Mouse (Mus musculus) hindbrain, embryonic 14.5 days (tissue): ENCODE data around the gene Abcd4. TPM values are rescaled to one million over a fixed set of nuclear protein-coding genes. Genes with fewer than 3 reads are reported as not detected.

Source experiments
- ATAC-seq: fragments of 200-750 bp; cut with Nextera tagmentation; 2 replicates; pipeline ENCODE4 v1.8.0; 2017; ENCODE audit warnings: moderate number of reproducible peaks, mild to moderate bottlenecking, moderate TSS enrichment, moderate library complexity; ENCODE audit not compliant: low FRiP score
- DNase-seq: peaks from one replicate; pipeline ENCODE4 v3.0.0-alpha.2; 2015; ENCODE audit warnings: low spot score
- H3K27ac ChIP-seq: fragments of 300-500 bp; sonication (generic); 2 replicates; pipeline ENCODE4 v1.5.1; 2014; ENCODE audit warnings: mild to moderate bottlenecking, moderate library complexity
- H3K27me3 ChIP-seq: fragments of 300-500 bp; sonication (generic); 2 replicates; pipeline ENCODE4 v1.6.1; 2014; ENCODE audit warnings: mild to moderate bottlenecking, low read length, mixed read lengths; ENCODE audit not compliant: control insufficient read depth, insufficient read depth
- H3K36me3 ChIP-seq: fragments of 300-500 bp; sonication (generic); replicated peaks from 2 replicates; pipeline ENCODE4 v1.6.1; 2014; ENCODE audit not compliant: control insufficient read depth, insufficient read depth
- H3K4me1 ChIP-seq: fragments of 300-500 bp; sonication (generic); replicated peaks from 2 replicates; pipeline ENCODE4 v1.6.1; 2014; ENCODE audit warnings: antibody characterized with exemption, low read length, mixed read lengths; ENCODE audit not compliant: control insufficient read depth, insufficient read depth
- H3K4me2 ChIP-seq: fragments of 300-500 bp; sonication (generic); replicated peaks from 2 replicates; pipeline ENCODE4 v1.6.1; 2014; ENCODE audit warnings: mild to moderate bottlenecking, moderate library complexity
- H3K4me3 ChIP-seq: fragments of 300-500 bp; sonication (generic); replicated peaks from 2 replicates; pipeline ENCODE4 v1.5.1; 2014; ENCODE audit warnings: mild to moderate bottlenecking, low read length
- H3K9ac ChIP-seq: fragments of 300-500 bp; sonication (generic); 2 replicates; pipeline ENCODE4 v1.6.1; 2014
- H3K9me3 ChIP-seq: fragments of 300-500 bp; sonication (generic); 2 replicates; pipeline ENCODE4 v1.6.1; 2016; ENCODE audit warnings: low read length; ENCODE audit not compliant: control insufficient read depth
- WGBS: fragments of 180-500 bp; shearing (Covaris S2); extraction: QIAGEN DNeasy Blood & Tissue Kit; methylation state at CpG from one replicate; pipeline ENCODE4 v1.1.7; 2014; 5-methylcytosine and 5-hydroxymethylcytosine counted together
- polyA plus RNA-seq: library from polyadenylated mRNA; unstranded; fragments of >200 nt; fragmentation: Nextera tagmentation; extraction: Ambion mirVana; gene quantifications from 2 replicates; pipeline ENCODE4 v1.2.1, GENCODE M21; 2014

The Abcd4 gene
- polyA plus RNA-seq, 1 experiment from 2014 or later: 9.9 TPM

- DNase-seq (no peak), ATAC-seq (no peak)
- no peak overlapping the region for H3K4me2 ChIP-seq
- H3K9ac ChIP-seq: no peak overlapping the region
- H3K4me1 ChIP-seq: no peaks in the 10 kb centered on the region
- H3K36me3 ChIP-seq: no peaks in the 10 kb centered on the region
- 91% methylated on average over 2 of the region's 2 CpGs for WGBS
- H3K9me3 ChIP-seq: no peaks in the 10 kb centered on the region; the same call in 1 of the 2 replicates
- H3K27ac ChIP-seq: no peak overlapping the region
- H3K4me3 ChIP-seq: no peak overlapping the region
- H3K27me3 ChIP-seq: peaks cover 19% of the 10 kb centered on the region
These were observed 35.9 kb downstream of the Abcd4 start for GRCm38 (mm10) chr12:84581285-84581684.

- ATAC-seq: no peak
- Histone ChIP-seq H3K36me3 (no peaks in the 10 kb centered on the region), H3K4me1 (no peaks in the 10 kb centered on the region), H3K9ac (no peak overlapping the region), H3K9me3 (no peaks in the 10 kb centered on the region; the same call in 1 of the 2 replicates), H3K27me3 (peaks cover 39% of the 10 kb centered on the region), H3K27ac (no peak overlapping the region), H3K4me2 (no peak overlapping the region), H3K4me3 (no peak overlapping the region)
- no peak for DNase-seq
- WGBS: 37% methylated on average over 5 of the region's 5 CpGs
These were observed 38.8 kb downstream of the Abcd4 start for GRCm38 (mm10) chr12:84578440-84578770.

DNA sequence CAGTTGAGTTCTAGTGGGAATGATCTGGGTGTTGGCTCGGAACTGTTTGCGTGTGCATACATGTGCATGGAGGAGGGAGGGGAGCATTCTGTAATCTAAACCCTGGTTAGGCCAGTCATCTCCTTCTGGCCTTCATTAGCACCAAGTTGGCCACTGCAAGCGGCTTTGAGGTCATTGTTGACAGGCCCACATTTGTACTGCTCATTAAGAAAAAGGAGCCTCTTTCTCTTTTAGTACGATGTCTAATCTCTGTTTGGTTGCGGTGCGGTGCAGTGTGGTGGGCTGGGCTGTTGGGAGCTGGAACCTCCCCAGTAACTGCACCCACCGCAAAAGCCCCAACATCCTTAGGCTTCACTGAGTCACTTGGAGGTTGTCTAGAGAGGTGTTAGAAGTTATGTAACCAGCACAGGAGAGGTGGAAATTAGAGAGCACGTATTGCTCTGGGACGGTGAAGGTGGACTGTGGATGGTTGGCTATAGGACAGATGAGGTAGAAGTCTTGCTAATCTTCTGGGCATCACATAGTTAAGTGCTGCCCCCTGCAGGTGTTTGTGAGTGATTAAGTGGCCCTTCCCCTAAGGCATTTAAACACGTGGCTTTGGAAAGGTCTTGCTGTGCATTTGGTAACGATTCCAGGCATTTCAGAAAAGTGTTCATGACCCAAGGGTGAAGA is 39.3 kb downstream of the Abcd4 start:
- WGBS: 79% methylated on average over 11 of the region's 11 CpGs
- H3K9ac ChIP-seq: no peak overlapping the region
- DNase-seq (no peak), ATAC-seq (no peak)
- H3K27me3 ChIP-seq: peaks cover 44% of the 10 kb centered on the region
- H3K27ac ChIP-seq: no peak overlapping the region
- no peaks in the 10 kb centered on the region for H3K36me3 ChIP-seq
- no peaks in the 10 kb centered on the region for H3K9me3 ChIP-seq
- no peaks in the 10 kb centered on the region for H3K4me1 ChIP-seq
- H3K4me2 ChIP-seq: no peak overlapping the region
- no peak overlapping the region for H3K4me3 ChIP-seq

GRCm38 (mm10) chr12:84573094-84573493 is 44.1 kb downstream of the Abcd4 start:
- 0 out of 2 replicates have a peak overlapping the region, but pooled peaks have one; percentile 4 for H3K4me2 ChIP-seq
- 17% methylated on average over 7 of the region's 7 CpGs for WGBS
- H3K4me3 ChIP-seq: no peak overlapping the region
- ATAC-seq (no peak), DNase-seq (no peak)
- no peaks in the 10 kb centered on the region for H3K9me3 ChIP-seq
- no peak overlapping the region for H3K9ac ChIP-seq
- no peaks in the 10 kb centered on the region for H3K4me1 ChIP-seq
- no peaks in the 10 kb centered on the region for H3K36me3 ChIP-seq
- peaks cover 84% of the 10 kb centered on the region for H3K27me3 ChIP-seq
- H3K27ac ChIP-seq: no peak overlapping the region

- H3K27ac ChIP-seq: no peak overlapping the region
- ATAC-seq: no peak
- DNase-seq: no peak
- no peaks in the 10 kb centered on the region for H3K4me1 ChIP-seq
- 1% methylated on average over 7 of the region's 7 CpGs for WGBS
- H3K9me3 ChIP-seq: no peaks in the 10 kb centered on the region
- peak overlapping the region; percentile 15; the same call in 1 of the 2 replicates for H3K4me3 ChIP-seq
- H3K36me3 ChIP-seq: no peaks in the 10 kb centered on the region
- H3K27me3 ChIP-seq: peaks cover 89% of the 10 kb centered on the region
- H3K9ac ChIP-seq: no peak overlapping the region
- H3K4me2 ChIP-seq: 0 out of 2 replicates have a peak overlapping the region, but pooled peaks have one; percentile 4
These were observed 44.9 kb downstream of the Abcd4 start for GRCm38 (mm10) chr12:84572341-84572720.

- Histone ChIP-seq H3K4me3 (peak overlapping the region; percentile 15), H3K36me3 (no peaks in the 10 kb centered on the region), H3K4me1 (no peaks in the 10 kb centered on the region), H3K4me2 (no peak overlapping the region), H3K9me3 (no peaks in the 10 kb centered on the region), H3K27ac (no peak overlapping the region), H3K9ac (no peak overlapping the region), H3K27me3 (peaks cover 89% of the 10 kb centered on the region)
- ATAC-seq (no peak), DNase-seq (no peak)
- WGBS: 2% methylated on average over 43 of the region's 43 CpGs
These were observed 45.5 kb downstream of the Abcd4 start for GRCm38 (mm10) chr12:84571466-84572340.

DNA sequence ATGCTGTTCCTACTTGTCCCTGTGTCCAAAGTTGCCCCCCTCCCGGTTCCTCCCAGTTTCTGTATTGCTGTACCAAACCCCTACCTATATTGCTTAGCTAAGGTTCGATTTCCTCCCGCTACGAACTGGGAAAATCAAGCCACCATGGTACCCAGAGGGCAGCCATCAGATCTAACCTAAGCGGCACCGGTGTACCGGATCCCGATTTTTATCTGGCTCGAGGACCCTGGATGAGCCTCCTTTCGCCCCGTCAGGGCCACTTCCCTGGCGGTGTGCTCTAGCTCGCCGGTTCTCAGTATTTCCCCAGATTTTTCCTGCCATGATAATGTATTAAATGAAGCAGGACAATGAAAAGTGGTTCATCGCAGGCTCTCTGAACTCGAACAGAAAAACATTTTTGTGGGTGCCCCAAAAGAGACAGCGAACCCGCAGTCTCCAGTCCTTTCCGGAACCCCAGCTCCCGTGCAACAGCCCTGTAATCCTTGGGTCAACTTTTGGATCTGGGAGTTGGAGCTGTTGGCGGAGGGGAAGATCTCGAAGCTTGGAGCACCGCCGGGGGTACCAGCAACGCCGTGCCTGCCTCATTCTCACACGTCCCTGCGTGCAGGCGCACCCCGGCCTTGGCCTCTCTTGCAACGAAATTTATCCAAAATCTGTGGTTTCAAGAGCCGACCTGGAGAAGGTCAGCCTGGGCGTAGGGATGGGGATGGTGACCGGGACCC is 46.4 kb downstream of the Abcd4 start:
- Histone ChIP-seq H3K4me3 (peak overlapping the region; percentile 16), H3K9me3 (no peaks in the 10 kb centered on the region), H3K27ac (no peak overlapping the region), H3K4me1 (no peaks in the 10 kb centered on the region), H3K9ac (no peak overlapping the region), H3K4me2 (no peak overlapping the region), H3K36me3 (no peaks in the 10 kb centered on the region), H3K27me3 (peaks cover 90% of the 10 kb centered on the region)
- WGBS: 2% methylated on average over 34 of the region's 34 CpGs
- DNase-seq (no peak), ATAC-seq (no peak)

DNA sequence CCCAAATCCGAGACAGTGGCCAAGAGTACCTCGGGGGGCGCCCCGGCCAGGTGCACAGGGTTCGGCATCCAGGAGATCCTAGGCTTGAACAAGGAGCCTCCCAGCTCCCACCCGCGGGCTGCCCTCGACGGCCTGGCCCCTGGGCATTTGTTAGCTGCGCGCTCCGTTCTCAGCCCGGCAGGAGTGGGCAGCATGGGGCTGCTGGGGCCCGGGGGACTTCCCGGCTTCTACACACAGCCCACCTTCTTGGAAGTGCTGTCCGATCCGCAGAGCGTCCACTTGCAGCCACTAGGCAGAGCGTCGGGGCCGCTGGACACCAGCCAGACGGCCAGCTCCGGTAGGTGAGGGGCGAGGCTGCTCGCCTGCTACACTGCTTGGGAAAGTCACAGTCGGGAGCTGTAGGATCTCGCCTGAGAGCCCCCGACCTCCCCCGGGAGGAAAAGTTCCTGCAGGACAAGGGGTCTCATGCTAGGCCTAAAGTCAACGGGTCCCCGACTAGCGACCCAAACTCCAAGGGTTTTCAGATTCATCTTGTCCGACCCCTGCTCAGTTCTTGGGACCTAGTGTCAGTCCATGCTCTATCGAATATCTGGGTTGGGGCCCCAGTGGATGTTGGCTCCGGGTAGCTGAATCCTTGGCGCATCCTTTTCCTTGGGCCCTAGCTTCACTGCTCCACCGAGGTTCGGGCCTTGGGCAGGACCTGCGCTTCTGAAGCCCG is 47.1 kb downstream of the Abcd4 start:
- no peak overlapping the region for H3K9ac ChIP-seq
- DNase-seq (no peak), ATAC-seq (no peak)
- H3K4me1 ChIP-seq: no peaks in the 10 kb centered on the region
- H3K27me3 ChIP-seq: peaks cover 84% of the 10 kb centered on the region
- no peak overlapping the region; the same call in 1 of the 2 replicates for H3K4me2 ChIP-seq
- 1% methylated on average over 39 of the region's 40 CpGs for WGBS
- no peak overlapping the region for H3K27ac ChIP-seq
- H3K4me3 ChIP-seq: peak overlapping the region; percentile 16
- H3K9me3 ChIP-seq: no peaks in the 10 kb centered on the region
- H3K36me3 ChIP-seq: no peaks in the 10 kb centered on the region
